Mouse (Mus musculus) spleen, postnatal 10 days (tissue): ENCODE results near the gene Zdhhc9.
"Not testable (repeated sequence)": the region's sequence is repeated elsewhere in the genome, so short reads cannot be mapped to it uniquely, and the experiment has no call there.

Experiments
- DNase-seq, 2 experiments: peaks; one replicate each; pipeline ENCODE4 v3.0.0; 2021 to 2022; ENCODE audit warnings: low spot score in 2 of 2

Gene Zdhhc9

GRCm38 (mm10) chrX:48208519-48209185, at the start of gene Zdhhc9:
Zdhhc9 (minus strand) TSS chrX:48208878.
- peak; percentile 74 to 85 for DNase-seq

- DNase-seq: no peak
Observed at GRCm38 (mm10) chrX:48257011-48257410, 48.3 kb upstream of the Zdhhc9 start.

- DNase-seq: peak; percentile 79 to 93
Observed at GRCm38 (mm10) chrX:48256468-48257007, 47.9 kb upstream of the Zdhhc9 start, which contains the start of gene Utp14a. Utp14a (plus strand) TSS chrX:48256862.

- no peak for DNase-seq
Observed at GRCm38 (mm10) chrX:48255830-48256428, 47.3 kb upstream of the Zdhhc9 start.

- peak; percentile 6 to 61 for DNase-seq
Observed at GRCm38 (mm10) chrX:48234417-48234816, 25.7 kb upstream of the Zdhhc9 start.

- DNase-seq: no peak
Observed at GRCm38 (mm10) chrX:48226225-48226624, 17.5 kb upstream of the Zdhhc9 start.

GRCm38 (mm10) chrX:48222706-48223105, 14.0 kb upstream of the Zdhhc9 start:
- no peak for DNase-seq

GRCm38 (mm10) chrX:48219468-48219867, 10.8 kb upstream of the Zdhhc9 start:
- no peak for DNase-seq

GRCm38 (mm10) chrX:48209746-48210145, 1.1 kb upstream of the Zdhhc9 start:
- not testable (repeated sequence) for DNase-seq

GRCm38 (mm10) chrX:48207761-48208487, 754 bp downstream of the Zdhhc9 start:
- DNase-seq: peak; percentile 6 to 30

- DNase-seq: no peak
Observed at GRCm38 (mm10) chrX:48204469-48204868, 4.2 kb downstream of the Zdhhc9 start.

GRCm38 (mm10) chrX:48203763-48204162, 4.9 kb downstream of the Zdhhc9 start:
- no peak for DNase-seq

- no peak for DNase-seq
Observed at GRCm38 (mm10) chrX:48202995-48203394, 5.7 kb downstream of the Zdhhc9 start.

- DNase-seq: no peak
Observed at GRCm38 (mm10) chrX:48202436-48202835, 6.2 kb downstream of the Zdhhc9 start.

GRCm38 (mm10) chrX:48201973-48202372, 6.7 kb downstream of the Zdhhc9 start:
- DNase-seq: no peak

GRCm38 (mm10) chrX:48200699-48201098, 8.0 kb downstream of the Zdhhc9 start:
- DNase-seq: no peak

- DNase-seq: no peak
Observed at GRCm38 (mm10) chrX:48199026-48199425, 9.7 kb downstream of the Zdhhc9 start.

GRCm38 (mm10) chrX:48197856-48198255, 10.8 kb downstream of the Zdhhc9 start:
- DNase-seq: no peak

GRCm38 (mm10) chrX:48193235-48194152, 15.2 kb downstream of the Zdhhc9 start:
- no peak for DNase-seq

GRCm38 (mm10) chrX:48191261-48191660, 17.4 kb downstream of the Zdhhc9 start:
- DNase-seq: no peak

- no peak for DNase-seq
Observed at GRCm38 (mm10) chrX:48184703-48185102, 24.0 kb downstream of the Zdhhc9 start.
